Mouse (Mus musculus): ENCODE results near the gene Snurf.

GRCm38 (mm10) chr7:60004606-60005330, at the start of gene Snurf, which contains the start of gene Gm38393:
- TF ChIP-seq POLR2A (IDR thresholded peaks at IDR 0.05; ENCODE audit: borderline replicate concordance, low read depth, low read length) (no peak), CTCF (IDR thresholded peaks at IDR 0.05; ENCODE audit: low read depth, low read length) (no peak)
